Mouse (Mus musculus): ENCODE results near the gene Cask.
"Not testable (repeated sequence)": the region's sequence is repeated elsewhere in the genome, so short reads cannot be mapped to it uniquely, and the experiment has no call there.

The Cask gene

DNA sequence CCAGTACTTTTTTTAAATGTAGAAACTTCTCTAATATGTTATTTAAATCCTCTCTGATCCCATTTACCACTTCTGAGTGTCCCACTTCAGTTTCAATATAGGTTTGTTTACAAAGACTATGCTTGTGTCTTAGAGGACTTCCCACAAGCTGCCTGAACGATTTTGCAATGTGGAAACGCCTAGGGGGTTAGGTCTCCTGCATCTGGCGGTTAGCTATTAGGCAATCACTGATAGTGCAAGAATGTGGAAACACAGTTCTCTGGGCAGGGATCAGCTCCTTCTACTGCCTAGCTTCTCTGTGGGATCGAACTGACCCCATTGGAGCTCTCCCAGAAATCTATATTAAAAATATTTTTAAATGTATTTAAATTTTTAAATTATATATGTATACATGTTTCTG, at the start of gene Cask:
Gene Cask, minus strand, starts transcription at position 83 of the 400 bp plus-strand sequence.
- no peak for DNase-seq (ENCODE audit: low spot score)

DNA sequence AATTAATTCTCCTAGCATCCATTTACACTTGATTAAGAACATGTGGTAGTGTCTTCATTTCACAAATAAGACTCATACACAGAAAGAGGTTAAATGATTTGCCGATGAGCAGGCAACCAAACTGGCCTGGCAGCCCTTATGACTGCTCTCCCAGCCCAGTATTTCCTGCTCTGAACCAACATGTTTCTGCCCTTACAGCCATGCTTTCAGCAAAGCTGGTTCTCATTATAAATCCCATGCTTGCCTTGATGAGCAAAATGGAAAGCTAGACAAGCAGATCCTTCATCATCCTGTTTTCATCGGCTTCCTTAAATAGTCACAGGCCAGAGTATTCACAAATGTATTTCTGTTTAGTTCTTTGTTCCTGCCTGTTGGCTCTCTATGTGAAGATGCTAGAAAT, 38.8 kb upstream of the Cask start:
- DNase-seq (ENCODE audit: low spot score), result no peak

DNA sequence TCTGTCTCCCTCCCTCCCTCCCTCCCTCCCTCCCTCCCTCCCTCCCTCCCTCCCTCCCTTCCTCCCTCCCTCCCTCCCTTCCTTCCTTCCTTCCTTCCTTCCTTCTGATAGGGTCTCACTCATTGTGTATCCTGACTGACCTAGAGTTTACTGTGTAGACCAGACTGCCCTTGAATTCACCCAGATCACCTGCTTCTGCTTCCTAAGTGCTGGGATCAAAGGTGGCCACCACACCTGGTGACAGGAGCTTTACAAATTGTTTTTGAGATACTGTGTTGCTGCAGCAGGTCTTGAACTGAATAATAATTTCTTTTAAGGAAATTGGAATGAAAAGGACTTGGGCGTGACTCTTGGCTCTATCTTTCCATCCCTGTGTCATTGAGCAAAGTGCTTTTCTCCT, 33.2 kb upstream of the Cask start:
- no peak for DNase-seq (ENCODE audit: low spot score)

DNA sequence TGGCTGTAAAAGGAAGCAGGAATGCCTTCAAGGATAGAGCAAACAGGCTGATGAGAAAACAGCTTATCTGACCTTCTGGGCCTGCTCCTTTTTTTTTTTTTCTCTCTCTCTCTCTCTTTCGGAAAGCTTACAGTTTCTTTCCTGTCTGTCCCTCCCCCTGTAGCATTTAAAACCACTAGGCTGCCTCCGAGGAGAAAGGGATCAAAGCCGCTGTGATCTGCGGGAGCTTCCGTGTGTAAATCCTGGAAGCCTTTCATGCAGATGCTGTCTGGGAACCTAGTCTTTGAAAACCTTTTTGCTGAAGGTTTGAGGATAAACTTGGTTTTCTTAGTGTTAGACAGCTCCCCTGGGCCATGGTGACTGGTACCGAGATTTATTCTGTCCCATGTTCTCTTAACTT, 30.8 kb upstream of the Cask start:
- DNase-seq (ENCODE audit: low spot score), result no peak

DNA sequence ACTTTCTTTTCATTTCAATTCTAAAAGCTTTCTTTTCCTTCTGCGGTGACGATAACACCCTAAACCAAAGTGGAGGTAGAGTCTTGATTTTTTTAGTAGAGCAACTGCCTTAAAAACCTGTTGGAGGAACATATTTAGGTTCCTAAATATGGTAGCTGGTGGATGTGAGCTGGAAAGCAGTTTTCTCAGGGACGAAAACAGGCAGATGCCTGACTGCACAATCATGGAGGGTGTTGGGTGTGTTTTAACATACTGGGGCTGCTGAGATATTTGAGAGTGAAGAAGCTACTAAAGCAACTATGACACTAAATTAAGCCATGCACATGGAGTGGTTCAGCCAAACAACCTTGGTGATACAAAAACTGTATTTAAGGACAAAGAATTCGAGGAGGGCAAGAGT, 9.0 kb upstream of the Cask start:
- DNase-seq (ENCODE audit: low spot score), result no peak

DNA sequence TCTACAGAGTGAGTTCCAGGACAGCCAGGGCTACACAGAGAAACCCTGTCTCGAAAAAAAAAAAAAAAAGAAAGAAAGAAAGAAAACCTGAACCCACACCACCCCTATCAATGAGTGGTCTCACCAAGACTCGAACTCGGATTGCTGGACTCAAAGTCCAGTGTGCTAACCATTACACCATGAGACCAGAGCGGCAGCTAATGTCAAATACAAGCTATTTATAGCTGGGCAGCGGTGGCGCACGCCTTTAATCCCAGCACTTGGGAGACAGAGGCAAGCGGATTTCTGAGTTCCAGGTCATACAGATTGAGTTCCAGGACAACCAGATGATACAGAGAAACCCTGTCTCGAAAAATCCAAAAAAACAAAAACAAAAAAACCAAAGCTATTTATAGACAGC, 7.9 kb upstream of the Cask start:
- no peak for DNase-seq (ENCODE audit: low spot score)

DNA sequence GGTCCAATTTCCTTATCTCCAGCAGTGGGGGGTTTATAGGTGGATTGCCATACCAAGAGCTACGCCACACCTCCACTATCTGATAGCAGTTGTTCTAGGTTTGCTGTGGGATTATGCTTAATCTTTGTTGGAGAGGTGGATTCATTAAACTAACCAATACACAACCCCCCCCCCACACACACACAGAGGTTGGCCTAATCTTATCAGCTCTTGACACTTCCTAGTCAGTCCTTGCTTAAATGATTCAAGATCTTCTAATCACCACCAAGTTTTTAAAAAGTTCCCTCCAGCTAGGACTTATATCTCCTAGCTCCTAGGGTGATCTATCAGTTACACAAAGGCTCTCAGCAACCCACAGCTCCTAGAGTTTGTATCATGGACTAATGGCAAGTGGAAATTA, 2.7 kb downstream of the Cask start:
- no peak for DNase-seq (ENCODE audit: low spot score)

DNA sequence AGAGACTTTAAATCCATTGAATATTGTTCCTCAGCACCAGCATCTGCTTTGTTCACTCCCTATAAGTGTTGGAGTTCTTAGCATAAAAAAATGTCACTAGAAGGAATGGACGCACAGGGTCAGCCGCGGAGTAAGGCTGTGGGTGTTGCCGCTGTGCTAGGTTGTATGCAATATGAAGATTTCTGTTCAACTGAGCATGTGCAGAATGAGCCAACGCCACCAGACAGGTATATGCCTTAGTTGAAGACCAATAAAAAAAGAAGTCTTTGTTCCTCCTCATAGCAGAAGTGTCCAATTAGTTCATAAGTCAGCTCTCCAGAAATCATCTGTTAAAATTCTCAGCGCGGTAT, 3.7 kb downstream of the Cask start:
- no peak for DNase-seq (ENCODE audit: low spot score)

DNA sequence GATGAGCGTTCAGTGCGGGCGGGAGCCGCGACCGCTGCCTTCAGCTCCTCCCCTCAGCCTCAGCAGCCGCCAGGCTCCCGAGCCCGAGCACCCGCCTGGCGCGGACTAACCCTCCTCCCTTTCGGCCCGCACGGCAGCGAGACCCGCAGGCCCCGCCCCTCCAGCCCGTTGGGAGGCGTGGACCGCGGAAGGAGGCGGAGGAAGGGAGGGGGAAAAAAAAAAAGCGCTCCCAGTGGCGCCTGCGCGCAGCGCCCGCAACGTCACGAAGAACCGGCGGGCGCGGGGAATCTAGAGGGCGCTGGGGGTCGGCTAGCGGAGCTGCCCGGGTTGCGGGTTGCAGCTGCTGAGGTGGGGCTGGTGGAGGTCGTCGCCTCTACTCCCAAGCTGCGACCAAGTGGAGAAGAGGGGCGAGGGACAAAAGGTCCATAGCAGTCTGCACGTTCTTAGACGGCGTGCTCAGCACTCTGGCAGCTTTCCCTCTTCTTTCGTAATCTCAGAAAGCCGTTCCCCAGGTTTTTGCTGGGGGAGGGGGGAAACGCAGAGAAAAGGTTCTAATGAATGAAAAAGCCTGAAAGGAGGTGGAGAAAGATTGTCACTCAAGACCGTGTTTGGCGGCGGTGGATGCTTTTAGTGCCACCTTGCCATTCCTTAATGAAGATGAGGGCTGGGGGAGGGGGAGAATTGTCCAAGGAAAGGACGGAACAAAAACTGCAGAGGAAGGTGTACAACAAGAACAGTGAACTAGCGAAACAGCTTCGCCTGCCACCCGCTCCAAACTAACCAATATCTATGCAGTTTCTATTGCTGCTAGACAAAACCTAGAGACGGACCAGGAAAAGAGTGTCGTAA, 4.3 kb downstream of the Cask start:
- peak; percentile 84 for DNase-seq (ENCODE audit: low spot score)

DNA sequence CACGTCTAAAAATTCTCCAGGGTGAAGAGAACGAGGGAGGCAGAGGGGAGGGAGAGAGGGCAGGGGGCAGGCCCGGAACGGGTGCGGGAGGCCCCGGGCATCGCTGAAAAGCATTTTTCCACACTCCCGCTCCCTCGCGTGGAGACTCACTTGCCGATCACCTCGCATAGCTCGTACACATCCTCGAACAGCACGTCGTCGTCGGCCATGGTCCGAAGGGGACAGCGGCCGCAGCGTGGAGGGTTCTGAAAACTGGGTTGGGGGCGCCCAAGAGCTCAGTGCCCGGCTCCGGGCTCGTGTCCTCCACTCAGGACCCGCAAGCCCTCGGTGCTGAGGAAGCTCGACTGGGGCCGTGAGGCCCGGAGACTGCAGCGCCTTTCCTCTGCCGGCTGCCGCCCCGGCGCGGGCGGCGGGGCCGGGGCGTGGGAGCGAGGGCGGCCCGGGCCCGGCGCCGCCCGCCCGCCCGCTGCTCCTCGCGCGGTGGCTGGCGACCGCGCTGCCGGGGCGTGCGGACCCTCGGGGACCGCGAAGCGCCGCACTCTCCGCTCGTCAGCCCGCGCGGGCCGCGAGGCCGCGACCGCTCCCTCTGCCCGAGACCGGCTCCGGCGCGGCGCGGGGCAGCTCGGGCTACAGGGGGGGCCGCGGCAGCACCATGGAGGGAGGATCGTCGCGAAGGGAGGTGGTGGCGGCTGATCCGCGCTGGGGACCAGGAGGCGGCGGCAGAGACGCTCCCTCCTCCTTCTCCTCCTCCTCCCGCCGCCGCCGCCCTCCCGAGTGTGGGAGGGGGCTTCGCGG, 5.1 kb downstream of the Cask start:
- DNase-seq (ENCODE audit: low spot score), result peak; percentile 66

DNA sequence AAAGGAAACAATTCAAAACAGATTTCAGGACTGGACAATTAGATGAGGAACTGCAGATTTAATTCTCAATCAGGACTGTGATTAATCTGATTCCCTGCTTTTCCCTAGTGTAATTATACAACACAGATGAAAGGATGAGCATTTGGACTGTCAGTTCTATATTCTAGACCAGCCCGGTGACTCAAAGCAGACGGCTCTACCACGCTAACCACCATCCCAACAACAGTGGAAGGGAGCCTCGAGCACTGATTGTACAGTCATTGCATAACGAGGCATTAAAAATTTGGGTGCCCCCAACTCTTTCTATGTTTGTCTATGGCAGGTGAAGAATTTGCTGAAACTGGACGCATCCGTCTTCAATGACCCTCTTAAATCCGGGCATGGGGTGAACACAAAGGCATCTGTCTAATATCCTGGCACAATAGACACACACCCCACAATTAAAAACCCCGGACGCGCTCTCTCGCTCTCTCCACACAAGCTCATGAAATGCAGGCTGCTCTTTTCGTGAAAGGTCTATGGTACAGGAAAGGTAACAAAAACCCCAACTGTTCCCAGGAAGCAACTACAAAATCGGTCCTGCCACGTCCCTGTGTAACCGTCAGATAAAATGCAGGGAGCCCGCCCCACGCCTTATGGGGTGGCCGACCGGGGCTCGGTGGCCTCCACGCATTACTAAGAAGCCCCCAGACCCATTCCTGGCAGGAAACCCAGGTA, 5.9 kb downstream of the Cask start:
- DNase-seq (ENCODE audit: low spot score), result peak; percentile 32

DNA sequence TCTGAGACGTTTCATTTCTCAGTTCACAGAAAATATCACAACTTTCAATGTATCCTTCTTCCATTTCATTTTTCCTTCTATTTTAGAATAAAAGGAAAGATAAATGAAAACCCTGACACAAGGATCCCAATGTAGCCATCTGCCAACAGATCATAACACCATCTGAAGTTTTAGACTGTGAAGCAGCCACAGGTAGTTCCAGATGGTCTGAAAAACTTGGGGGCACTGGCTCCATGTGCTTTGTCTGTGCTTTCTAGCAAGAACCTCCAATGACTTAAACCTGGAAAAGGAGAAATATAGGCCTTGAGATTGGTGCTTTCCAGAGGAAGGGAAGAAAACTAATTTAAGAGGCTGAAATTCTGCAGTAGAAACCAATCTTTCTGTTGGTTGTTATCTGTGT, 28.4 kb downstream of the Cask start:
- DNase-seq (ENCODE audit: low spot score), result no peak

DNA sequence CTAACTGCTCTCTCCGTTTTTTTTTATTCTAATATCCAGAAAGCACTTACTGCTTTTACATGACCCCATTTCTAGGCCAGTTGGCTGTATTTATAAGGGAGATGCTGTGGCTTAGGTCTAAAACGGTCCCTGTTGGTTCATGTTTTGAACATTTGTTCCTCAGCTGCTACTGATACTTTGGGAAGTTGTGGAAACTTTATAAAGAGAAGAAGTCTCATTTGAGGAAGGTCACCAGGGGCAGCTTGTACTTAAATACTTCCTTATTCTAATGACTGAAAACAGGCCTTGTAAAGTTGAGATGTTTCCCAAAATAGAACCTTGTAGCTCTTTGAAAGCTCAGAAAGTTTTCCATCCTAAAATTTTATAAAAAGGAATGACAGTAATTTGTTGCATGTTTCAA, 52.4 kb downstream of the Cask start:
- no peak for DNase-seq (ENCODE audit: low spot score)

DNA sequence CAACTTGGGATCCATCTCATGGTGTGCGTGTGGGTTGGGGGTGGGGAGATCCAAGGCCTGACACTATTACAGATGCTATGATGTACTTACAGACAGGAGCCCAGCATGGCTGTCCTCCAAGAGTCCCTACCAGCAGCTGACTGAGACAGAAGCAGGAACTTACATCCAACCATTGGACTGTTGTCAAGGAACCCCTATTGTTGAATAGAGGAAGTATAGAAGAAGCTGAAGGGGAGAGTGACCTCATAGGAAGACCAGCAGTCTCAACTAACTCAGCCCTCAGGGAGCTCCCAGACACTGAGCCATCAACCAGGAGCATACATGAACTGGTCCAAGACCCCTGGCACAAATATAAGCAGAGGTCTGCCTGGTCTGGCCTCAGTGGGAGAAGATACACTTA, 85.5 kb downstream of the Cask start:
- DNase-seq (ENCODE audit: low spot score), result no peak

DNA sequence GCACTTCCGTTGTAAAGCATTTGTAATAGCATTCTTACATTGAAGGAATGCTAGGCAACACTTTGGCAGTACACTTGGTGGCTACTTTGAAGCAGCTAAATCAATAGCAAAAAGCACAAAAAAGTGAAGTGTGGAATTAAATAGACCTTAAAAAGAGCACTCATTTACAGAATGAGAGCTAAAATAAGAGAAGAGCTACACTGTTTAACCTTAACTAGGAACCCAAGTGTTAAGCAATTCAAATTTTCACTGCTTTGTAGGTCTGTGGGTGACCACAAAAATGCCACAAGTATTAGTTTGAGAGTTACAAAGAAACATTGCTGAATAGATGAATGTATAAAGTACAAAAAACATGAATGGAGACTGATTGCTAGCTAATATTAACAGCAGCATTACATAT, 86.1 kb downstream of the Cask start:
- DNase-seq (ENCODE audit: low spot score), result no peak

DNA sequence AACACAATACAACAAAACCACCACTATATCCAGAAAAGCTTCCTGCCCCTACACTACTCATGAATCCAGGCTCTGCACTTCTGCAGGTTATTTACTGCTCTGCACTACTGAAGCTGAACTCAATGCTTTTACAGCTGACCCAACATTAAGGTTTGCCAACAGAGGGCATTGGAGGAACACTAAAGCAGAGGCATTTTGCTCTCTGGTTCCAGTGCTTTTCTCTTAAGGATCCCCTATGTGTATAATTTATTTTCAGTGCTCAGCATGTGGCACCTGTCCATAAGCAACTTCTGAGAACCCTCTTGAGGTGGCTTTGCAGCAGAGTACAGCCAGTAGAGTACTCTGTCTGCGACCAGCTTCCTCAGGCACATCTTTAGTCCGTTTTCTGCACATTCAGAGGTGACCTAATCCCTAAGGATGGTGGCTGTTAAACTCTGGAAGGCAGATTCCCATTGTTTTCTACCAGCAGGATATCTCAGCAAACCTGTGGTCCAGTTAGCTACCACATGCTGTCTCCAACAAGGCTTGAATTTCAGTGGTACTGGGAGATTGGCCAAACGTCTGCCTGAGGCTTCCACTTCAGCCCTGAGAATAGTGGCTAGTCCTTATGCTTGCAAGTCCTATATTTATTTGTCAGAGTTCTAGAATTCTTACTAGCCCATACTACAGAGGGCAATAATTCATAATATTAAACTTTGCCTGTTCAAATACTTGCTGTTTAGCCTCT, 93.7 kb downstream of the Cask start:
- DNase-seq (ENCODE audit: low spot score), result no peak

DNA sequence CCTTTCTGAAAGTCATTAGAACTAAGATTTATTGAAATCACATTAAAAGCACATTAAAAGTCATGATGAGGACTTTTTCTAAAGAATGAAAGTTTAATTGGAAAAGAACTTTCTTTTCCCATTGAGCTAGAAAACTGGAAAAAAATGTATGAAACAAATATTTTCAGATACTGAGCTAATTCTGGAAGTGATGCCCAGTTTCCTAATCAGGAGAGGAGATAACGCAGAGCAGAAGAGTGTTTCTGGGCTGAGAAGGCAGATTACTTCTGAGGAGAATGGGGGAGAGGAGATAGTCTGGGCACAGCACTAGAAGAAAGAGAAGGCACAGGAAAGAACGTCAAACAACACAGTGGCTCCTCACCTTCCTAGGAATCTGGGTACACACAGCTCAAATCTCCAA, 110.1 kb downstream of the Cask start:
- no peak for DNase-seq (ENCODE audit: low spot score)

DNA sequence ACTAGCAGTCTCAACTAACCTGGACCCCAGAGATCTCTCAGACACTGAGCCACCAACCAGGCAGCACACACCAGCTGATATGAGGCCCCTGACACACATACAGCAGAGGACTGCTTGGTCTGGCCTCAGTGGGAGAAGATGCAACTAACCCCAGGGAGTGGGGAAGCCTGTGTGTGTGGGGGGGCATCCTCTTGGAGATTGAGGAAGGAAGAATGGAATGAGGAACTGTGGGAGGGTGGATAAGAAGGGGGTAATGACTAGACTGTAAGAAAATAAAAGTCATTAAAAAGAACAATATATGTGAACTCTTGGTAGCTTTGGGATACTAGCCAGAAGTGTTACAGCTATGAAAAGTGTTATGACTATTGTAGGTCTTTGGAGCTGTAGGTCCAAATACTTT, 120.4 kb downstream of the Cask start:
- DNase-seq (ENCODE audit: low spot score), result not testable (repeated sequence)

DNA sequence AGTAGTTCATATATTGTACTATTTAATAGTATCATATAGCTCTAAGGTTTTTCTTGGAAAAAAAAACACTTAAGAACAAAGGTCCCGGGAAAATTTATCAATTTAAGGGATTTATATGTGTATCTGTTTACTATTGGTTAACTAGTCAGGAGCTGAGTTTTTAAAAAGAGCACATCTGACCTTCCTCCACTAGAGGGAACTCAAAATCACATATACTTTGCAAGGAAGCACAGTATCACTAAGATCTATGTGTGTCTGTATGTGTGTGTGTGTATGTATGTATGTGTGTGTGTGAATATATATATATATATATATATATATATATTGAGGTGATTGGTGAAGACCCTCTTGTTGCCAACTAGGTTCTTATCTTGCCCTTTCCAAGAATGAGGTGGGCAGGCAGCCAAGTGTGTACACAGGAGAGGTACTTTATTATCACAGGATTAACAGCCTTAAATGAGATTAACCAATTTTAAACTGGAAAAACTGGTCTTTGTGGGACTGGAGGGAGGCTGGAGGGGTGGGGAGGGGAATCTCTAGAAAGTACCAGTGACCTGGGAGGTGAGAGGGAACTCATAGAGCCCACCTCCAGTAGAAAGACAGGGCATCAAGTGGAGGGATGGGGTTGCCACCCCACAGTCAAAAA, 121.2 kb downstream of the Cask start:
- DNase-seq (ENCODE audit: low spot score), result no peak

DNA sequence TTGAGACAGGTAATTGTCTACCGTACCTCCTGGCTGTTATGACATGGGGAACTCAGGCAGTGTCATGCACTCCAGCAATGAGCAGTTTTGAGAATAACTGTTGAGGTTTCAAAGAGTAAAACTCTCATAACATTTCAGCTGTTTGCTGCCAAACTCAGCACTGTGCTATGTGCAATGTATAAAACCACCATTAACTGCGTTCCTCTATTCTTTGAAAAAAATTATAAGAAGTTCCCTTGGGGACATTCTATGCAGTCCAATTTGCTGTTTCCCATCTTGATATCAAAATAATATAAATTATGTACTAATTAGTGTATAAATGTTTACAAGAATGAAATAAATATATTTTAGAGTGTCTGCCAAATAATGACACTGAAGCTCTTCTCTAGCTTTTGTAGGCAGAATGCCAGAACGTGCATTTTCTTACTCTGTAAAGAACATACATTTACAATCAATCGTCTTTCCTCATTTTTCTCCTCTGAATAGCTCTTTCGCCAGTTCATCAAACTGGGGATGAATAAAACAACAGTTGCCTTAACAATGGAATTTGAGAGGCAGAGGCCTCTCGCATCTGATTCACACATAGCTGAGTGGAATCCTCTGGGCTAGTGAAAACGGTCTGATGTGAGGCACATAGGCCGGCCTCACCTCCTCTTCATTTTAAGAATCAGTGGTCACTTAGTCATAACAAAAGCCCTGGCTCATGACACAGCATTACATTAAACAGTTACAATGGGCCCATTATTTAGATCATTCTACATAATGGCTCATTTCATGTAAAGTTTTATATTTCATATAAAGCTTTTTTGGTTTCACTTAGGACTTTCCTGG, 125.4 kb downstream of the Cask start:
- DNase-seq (ENCODE audit: low spot score), result no peak

DNA sequence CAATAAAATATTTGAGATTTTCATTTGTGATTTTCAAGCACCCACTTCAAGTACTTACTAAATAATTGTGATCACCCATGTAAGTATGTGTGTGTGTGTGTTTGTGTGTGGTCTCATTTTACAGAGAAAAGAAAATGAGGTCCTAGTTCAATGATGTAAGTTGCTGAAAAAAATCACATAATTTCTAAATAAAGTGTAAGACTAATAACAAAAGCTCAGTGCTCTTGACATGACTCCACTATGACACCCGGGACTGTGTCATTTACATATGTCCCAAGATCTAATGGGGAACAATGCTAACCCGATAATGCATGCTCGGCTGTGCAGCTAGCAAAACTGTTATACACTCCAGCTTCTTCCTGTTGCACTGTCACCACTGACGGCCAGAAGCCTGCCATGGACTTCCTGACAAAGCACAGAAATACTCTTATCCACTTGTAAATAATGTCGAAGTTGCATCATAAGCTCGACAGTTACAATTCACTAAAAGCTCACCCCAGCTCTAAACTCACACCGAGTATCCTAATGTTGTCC, 130.8 kb downstream of the Cask start:
- DNase-seq (ENCODE audit: low spot score), result no peak
